Mouse (Mus musculus) forebrain, embryonic 11.5 days (tissue): ENCODE data around the gene Shank2. TPM values are rescaled to one million over a fixed set of nuclear protein-coding genes. Genes with fewer than 3 reads are reported as not detected.

Experiments used
- ATAC-seq: fragments of 200-750 bp; cut with Nextera tagmentation; replicated peaks from 2 replicates; pipeline ENCODE4 v1.8.0; 2017; ENCODE audit warnings: moderate TSS enrichment; ENCODE audit not compliant: low FRiP score
- DNase-seq: peaks from one replicate; pipeline ENCODE4 v3.0.0-alpha.2; 2017; ENCODE audit warnings: low spot score
- H3K27ac ChIP-seq: fragments of 300-500 bp; sonication (generic); 2 replicates; pipeline ENCODE4 v1.5.1; 2014; ENCODE audit warnings: low read depth, low read length
- H3K27me3 ChIP-seq: fragments of 300-500 bp; sonication (generic); 2 replicates; pipeline ENCODE4 v1.6.1; 2014; ENCODE audit warnings: mild to moderate bottlenecking, low read length, mixed read lengths; ENCODE audit not compliant: control insufficient read depth, insufficient read depth
- H3K36me3 ChIP-seq: fragments of 300-500 bp; sonication (generic); 2 replicates; pipeline ENCODE4 v1.6.1; 2014; ENCODE audit warnings: mild to moderate bottlenecking, low read length, moderate library complexity, mixed read lengths; ENCODE audit not compliant: control insufficient read depth, insufficient read depth
- H3K4me1 ChIP-seq: fragments of 300-500 bp; sonication (generic); replicated peaks from 2 replicates; pipeline ENCODE4 v1.6.1; 2014; ENCODE audit warnings: low read length, mixed read lengths; ENCODE audit not compliant: control insufficient read depth, insufficient read depth
- H3K4me2 ChIP-seq: fragments of 300-500 bp; sonication (generic); 2 replicates; pipeline ENCODE4 v1.6.1; 2014; ENCODE audit warnings: low read depth, mild to moderate bottlenecking, low read length, moderate library complexity, mixed read lengths; ENCODE audit not compliant: severe bottlenecking
- H3K4me3 ChIP-seq: fragments of 300-500 bp; sonication (generic); 2 replicates; pipeline ENCODE4 v1.5.1; 2014; ENCODE audit warnings: low read depth, low read length
- H3K9ac ChIP-seq: fragments of 300-500 bp; sonication (generic); 2 replicates; pipeline ENCODE4 v1.6.1; 2014; ENCODE audit warnings: low read length
- H3K9me3 ChIP-seq: fragments of 300-500 bp; sonication (generic); 2 replicates; pipeline ENCODE4 v1.6.1; 2016; ENCODE audit warnings: low read length, mixed read lengths; ENCODE audit not compliant: control insufficient read depth
- WGBS: fragments of 180-500 bp; shearing (Covaris S2); extraction: QIAGEN DNeasy Blood & Tissue Kit; methylation state at CpG from one replicate; pipeline ENCODE4 v1.1.7; 2014; 5-methylcytosine and 5-hydroxymethylcytosine counted together
- polyA plus RNA-seq: library from polyadenylated mRNA; unstranded; fragments of >200 nt; fragmentation: Nextera tagmentation; extraction: Ambion mirVana; gene quantifications from 2 replicates; pipeline ENCODE4 v1.2.1, GENCODE M21; 2014

Gene Shank2
- polyA plus RNA-seq, 1 experiment from 2014 or later: 2.2 TPM

GRCm38 (mm10) chr7:144235523-144235922, 233.8 kb downstream of the Shank2 start:
- Histone ChIP-seq H3K27ac (no peak overlapping the region), H3K9ac (no peak overlapping the region), H3K4me2 (no peak overlapping the region), H3K36me3 (no peaks in the 10 kb centered on the region), H3K27me3 (no peaks in the 10 kb centered on the region), H3K9me3 (no peaks in the 10 kb centered on the region), H3K4me1 (peaks cover 22% of the 10 kb centered on the region), H3K4me3 (no peak overlapping the region)
- WGBS: 82% methylated on average over 4 of the region's 4 CpGs
- DNase-seq (no peak), ATAC-seq (no peak)

- DNase-seq: no peak
- no peak for ATAC-seq
- H3K4me3 ChIP-seq: no peak overlapping the region
- no peaks in the 10 kb centered on the region for H3K27me3 ChIP-seq
- H3K36me3 ChIP-seq: no peaks in the 10 kb centered on the region
- H3K4me2 ChIP-seq: no peak overlapping the region
- no peak overlapping the region for H3K9ac ChIP-seq
- H3K27ac ChIP-seq: no peak overlapping the region
- H3K4me1 ChIP-seq: peaks cover 19% of the 10 kb centered on the region
- WGBS: 82% methylated on average over 13 of the region's 13 CpGs
- no peaks in the 10 kb centered on the region for H3K9me3 ChIP-seq
Observed at GRCm38 (mm10) chr7:144236802-144237201, 235.1 kb downstream of the Shank2 start.

DNA sequence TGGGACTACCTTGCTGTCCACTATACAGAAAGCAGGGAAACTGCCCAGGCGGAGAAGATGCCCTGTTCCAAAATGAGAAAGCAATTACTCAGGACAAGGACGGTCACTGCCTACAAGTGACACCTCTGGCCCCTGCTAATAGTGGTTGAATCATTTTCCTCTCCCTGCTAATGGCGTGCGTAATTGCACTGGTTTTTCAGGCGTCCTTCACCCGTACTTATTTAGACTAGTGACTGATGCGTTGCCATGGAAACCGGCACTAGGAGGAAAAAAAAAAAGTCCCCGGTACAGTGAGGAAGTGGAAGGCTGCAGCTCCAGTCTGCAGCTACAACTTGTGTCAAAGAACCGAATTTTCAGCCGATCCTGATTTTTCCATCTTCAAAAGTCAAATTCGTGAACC, 236.7 kb downstream of the Shank2 start:
- Histone ChIP-seq H3K4me3 (no peak overlapping the region; the same call in 1 of the 2 replicates), H3K4me1 (peaks cover 13% of the 10 kb centered on the region), H3K27me3 (no peaks in the 10 kb centered on the region), H3K9ac (no peak overlapping the region), H3K4me2 (peak overlapping the region; percentile 40), H3K9me3 (no peaks in the 10 kb centered on the region), H3K36me3 (no peaks in the 10 kb centered on the region), H3K27ac (no peak overlapping the region)
- WGBS: 27% methylated on average over 12 of the region's 12 CpGs
- DNase-seq: peak; percentile 70
- peak; percentile 45; the same call in 1 of the 2 replicates for ATAC-seq

GRCm38 (mm10) chr7:144238992-144239391, 237.3 kb downstream of the Shank2 start:
- DNase-seq (no peak), ATAC-seq (no peak)
- Histone ChIP-seq H3K4me3 (peak overlapping the region; percentile 15; the same call in 1 of the 2 replicates), H3K27ac (no peak overlapping the region), H3K4me2 (peak overlapping the region; percentile 40), H3K9me3 (no peaks in the 10 kb centered on the region), H3K36me3 (no peaks in the 10 kb centered on the region), H3K27me3 (no peaks in the 10 kb centered on the region), H3K9ac (peak overlapping the region; percentile 48), H3K4me1 (peaks cover 13% of the 10 kb centered on the region)
- 46% methylated on average over 12 of the region's 12 CpGs for WGBS

- Histone ChIP-seq H3K9ac (peak overlapping the region; percentile 48), H3K4me1 (peaks cover 13% of the 10 kb centered on the region)
Observed at GRCm38 (mm10) chr7:144239571-144240370, 238.0 kb downstream of the Shank2 start.

GRCm38 (mm10) chr7:144240736-144241343, 239.1 kb downstream of the Shank2 start:
- Histone ChIP-seq H3K4me3 (no peak overlapping the region), H3K4me2 (no peak overlapping the region), H3K9me3 (no peaks in the 10 kb centered on the region), H3K27ac (no peak overlapping the region), H3K9ac (no peak overlapping the region), H3K36me3 (no peaks in the 10 kb centered on the region), H3K27me3 (no peaks in the 10 kb centered on the region), H3K4me1 (peaks cover 13% of the 10 kb centered on the region)
- WGBS: 66% methylated on average over 4 of the region's 4 CpGs
- DNase-seq (no peak), ATAC-seq (no peak)

More at GRCm38 (mm10) chr7:144239571-144240370, 238.0 kb downstream of the Shank2 start:
- no peak for DNase-seq
- Histone ChIP-seq H3K27me3 (no peaks in the 10 kb centered on the region), H3K4me3 (no peak overlapping the region; the same call in 1 of the 2 replicates), H3K36me3 (no peaks in the 10 kb centered on the region), H3K4me2 (peak overlapping the region; percentile 40; the same call in 1 of the 2 replicates), H3K27ac (no peak overlapping the region), H3K9me3 (no peaks in the 10 kb centered on the region)
- WGBS: 32% methylated on average over 6 of the region's 6 CpGs
- no peak for ATAC-seq

DNA sequence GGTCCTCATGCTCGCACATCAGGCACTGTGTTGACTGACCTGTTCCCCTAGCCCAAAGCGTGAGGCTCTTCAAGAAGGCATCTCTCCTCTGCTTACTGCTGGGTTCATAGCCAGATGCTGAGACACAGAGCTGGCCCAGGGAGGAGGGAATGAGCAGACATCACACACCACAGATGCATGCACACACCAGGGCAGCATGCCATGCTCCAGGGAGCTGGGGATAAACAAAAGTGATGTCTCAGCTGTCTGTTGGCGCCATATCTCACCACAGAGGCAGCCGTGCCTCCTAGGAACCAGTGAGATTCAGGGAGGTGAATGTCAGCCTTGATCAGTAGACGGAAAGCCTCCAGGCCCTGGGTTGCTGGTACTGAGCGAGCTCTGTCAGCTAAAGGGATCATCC, 242.5 kb downstream of the Shank2 start:
- 84% methylated on average over 6 of the region's 6 CpGs for WGBS
- Histone ChIP-seq H3K27me3 (no peaks in the 10 kb centered on the region), H3K9me3 (no peaks in the 10 kb centered on the region), H3K4me1 (peaks cover 2% of the 10 kb centered on the region), H3K9ac (no peak overlapping the region), H3K36me3 (no peaks in the 10 kb centered on the region), H3K27ac (no peak overlapping the region), H3K4me3 (no peak overlapping the region), H3K4me2 (no peak overlapping the region)
- no peak for DNase-seq
- ATAC-seq: no peak

DNA sequence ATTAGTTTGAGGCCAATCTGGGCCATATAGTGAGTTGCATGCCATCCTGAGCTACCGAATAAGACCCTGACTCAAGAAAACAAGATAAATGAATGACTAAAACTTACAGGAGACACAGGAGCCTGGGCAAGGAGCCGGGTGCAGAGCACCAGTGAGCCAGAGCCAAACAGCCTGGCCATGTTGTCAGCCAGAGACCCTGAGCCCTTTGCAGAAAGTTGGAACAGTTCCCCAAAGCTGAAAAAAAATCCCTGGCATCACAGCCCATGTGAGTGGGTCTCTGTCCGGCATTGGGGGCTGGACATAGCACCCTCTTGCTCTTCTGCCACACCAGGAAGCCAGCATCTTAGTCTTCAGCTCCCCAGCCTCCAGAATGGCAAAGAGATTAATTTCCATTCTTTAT, 244.5 kb downstream of the Shank2 start:
- Histone ChIP-seq H3K4me1 (no peaks in the 10 kb centered on the region), H3K27ac (no peak overlapping the region), H3K9ac (no peak overlapping the region), H3K4me3 (no peak overlapping the region), H3K36me3 (no peaks in the 10 kb centered on the region), H3K4me2 (no peak overlapping the region), H3K9me3 (no peaks in the 10 kb centered on the region), H3K27me3 (no peaks in the 10 kb centered on the region)
- no peak for ATAC-seq
- DNase-seq: no peak
- WGBS: 75% methylated on average over 3 of the region's 3 CpGs
